Mouse (Mus musculus): ENCODE results near the gene Exoc6b.

DNA sequence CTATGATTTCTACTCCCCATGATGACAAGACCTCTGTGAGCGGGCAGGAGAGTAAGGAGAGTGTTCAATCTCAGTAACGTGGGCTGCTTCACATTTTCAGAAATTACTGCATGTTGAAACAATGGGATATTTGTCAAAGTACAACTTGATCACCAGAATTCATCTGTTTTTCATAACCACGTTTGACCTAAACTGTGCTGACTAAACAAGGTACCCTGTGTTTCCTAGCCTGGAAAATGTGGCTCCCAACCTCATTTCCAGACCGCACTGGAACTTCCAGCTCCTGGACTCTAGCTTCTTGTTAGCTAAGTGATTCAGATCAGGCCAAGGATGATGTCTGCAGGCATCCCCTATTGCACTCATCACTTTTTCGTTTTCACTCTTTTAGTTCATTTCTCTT, 193.4 kb downstream of the Exoc6b start:
- TF ChIP-seq CTCF (IDR thresholded peaks at IDR 0.05; ENCODE audit: control insufficient read depth, insufficient read depth, insufficient replicate concordance, low read depth, low read length) = no peak
- TF ChIP-seq POLR2A (IDR thresholded peaks at IDR 0.05; ENCODE audit: control insufficient read depth, low read depth, low read length) = no peak

Measured in testis, adult 2 months (tissue).